Mouse (Mus musculus) common myeloid progenitor, adult 5-6 weeks (primary cell): ENCODE results near the gene Reln. TPM values are rescaled to one million over a fixed set of nuclear protein-coding genes. Genes with fewer than 3 reads are reported as not detected.

Experiments
- ATAC-seq: replicated peaks from 2 replicates; pipeline ENCODE4 v1.8.0; 2016; ENCODE audit warnings: low read depth, mild to moderate bottlenecking, moderate TSS enrichment, inconsistent platforms; ENCODE audit not compliant: poor library complexity, severe bottlenecking
- total RNA-seq: library from RNA; stranded (forward); fragments of 200-1000, 187-1606 nt; gene quantifications from 2 replicates; pipeline ENCODE4 v1.2.3, GENCODE M21; 2017

Reln gene
- total RNA-seq, 1 experiment from 2014 or later, result 0.69 TPM

DNA sequence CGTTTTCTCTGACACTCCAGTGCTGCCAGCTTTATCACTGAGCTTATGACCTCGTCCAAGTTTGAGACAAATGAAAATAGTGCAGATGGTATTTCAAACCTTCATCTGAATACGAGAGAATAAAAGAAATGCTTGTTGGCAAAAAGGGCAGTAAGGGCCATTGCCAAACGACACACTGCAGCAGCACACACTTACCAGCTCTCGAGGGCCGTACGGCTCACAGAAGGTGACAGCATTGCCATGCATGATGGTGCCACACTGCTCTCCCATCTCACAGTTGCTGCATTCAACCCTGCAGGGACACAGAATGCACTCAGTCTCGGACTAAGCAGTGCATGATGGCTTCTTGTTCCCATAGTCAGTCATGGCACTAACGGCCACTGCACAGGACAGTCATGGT is 210.1 kb downstream of the Reln start:
- ATAC-seq, result no peak

DNA sequence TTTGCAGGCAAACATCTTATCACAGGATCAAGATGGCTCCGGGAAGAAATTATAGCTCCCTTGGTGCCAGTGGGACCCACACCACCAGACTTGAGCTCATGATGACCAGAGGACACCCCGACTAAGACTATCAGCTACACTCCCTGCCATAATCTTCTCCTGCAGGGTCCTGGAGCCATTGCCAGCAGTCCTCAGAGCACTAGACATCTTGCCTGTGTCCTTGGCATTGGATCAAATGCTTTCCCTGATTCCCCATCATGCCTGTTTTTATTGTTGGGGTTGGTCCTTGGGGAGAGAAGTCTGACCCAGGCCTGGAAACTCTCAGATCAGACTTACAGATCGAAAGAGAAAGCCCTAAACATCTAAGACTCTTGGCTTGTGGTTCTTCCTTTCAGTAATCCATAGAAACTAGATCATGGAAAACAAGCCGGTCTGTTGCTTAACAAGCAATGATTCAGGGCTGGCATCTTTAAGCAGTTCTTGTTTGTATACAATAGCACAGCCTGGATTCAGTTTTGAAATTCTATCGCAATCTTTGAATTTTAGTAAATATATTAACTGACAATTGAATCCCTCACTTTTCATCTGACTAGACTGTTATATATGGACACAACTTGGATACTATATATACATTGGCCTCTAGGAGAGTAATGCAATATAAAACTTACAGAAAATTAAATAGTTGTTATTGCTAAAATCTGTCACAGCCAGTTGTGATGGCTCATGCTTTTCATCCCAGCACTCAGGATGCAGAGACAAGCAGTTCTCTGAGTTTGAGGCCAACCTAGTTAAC is 212.6 kb downstream of the Reln start:
- no peak for ATAC-seq

DNA sequence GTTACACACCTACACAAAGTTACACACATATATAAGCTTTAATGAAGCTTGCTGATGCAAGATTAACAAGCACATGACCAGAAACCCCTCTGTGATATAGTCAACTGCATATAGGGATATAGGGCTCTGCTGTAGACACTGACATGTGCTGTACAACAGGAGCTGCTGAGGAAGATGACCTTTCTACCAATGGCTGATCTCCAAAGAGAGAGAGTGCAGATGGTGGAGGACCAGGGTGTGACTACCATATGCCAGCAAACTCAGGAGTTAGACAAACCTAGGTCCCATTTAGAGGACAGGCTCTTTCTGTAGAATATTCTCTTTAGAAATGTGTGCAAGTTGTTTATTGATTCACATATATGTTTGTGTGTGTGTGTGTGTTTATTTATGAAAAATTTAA is 216.9 kb downstream of the Reln start:
- ATAC-seq, result no peak

DNA sequence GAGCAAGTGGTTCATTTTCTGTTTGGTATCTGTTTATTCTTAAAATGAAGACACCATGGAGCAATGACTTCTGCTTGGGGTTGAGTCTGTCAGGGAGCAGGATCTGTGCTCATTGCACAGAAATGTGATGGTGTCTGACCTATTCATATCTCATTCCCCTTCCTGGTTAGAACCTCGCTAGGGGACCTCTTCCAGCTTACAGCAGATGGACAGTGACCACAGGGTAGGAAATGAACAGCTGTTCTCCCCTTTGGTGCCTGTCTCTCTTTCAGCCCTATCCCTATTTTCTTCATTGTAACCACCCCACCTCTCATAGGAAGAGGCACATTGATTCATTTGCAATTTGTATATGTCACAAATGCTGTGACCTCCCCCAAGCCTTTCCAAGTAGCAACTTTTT is 225.2 kb downstream of the Reln start:
- ATAC-seq, result no peak

DNA sequence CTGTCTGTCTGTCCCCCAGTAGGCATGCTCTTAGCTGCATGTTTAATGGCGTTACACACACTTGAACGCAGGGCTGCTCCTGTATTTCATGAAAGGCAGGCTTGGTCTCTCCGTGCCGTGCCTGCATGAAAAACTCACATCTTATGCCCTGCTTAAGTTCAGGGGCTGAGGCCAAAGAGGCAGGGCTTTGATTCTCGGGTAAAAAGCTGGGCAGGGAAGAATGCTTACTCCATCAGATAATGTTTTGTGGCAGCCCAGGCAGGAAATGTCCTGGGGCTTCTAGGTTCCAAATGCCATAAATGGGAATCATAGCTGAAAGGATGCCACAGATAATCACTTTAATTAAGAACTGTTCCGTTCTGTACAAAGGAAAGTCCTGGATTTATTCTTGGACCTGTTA is 226.0 kb downstream of the Reln start:
- no peak for ATAC-seq

DNA sequence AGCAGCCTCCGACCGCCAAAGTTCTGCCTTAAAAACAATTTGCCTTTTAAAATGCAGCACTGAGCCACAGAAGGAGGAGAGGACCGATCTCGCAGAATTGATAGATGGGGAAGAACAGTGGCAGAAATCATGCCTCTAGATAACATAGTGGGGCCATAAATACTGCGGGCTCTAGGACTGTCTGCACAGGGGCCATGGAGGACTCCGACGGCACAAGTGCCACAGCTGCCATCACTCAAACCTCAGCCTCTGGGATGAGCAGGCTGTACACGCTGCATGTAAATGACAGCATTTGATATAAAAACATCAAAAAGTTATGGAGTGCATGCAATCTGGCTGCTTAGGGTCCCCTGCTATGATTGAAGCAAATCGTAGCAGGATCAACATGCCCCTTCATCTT is 227.6 kb downstream of the Reln start:
- no peak for ATAC-seq

DNA sequence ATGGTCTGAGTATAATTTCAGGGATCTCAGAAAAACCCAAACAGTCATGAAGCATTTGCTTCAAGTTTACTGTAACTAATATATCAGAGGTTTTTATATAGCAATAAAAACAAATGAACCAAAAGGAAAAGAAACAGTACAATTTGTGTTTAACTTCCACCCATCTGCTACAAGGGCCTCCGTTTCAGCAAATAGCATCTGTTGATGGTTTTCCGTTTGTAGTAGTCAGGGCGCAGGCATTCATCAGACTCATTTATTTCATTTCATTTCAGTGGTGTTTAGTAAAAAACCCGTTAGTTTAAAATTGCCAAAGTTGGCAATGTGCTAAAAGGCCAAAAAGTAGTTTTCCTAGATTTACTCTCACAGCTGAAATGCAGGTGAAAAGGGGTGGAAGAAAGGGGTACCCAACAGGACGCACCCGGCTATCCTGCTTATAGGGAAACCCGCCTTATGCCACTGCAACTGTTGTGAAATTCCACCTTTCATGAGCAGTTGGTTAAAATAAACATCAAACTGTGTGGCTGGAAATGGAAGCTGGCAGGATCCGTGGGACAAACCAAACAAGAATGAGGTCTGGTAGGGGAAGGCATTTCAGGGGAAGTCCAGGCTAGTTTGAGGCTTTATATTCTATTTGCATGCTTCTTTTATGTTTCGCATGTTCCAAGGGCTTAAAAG is 237.6 kb downstream of the Reln start:
- ATAC-seq, result no peak

DNA sequence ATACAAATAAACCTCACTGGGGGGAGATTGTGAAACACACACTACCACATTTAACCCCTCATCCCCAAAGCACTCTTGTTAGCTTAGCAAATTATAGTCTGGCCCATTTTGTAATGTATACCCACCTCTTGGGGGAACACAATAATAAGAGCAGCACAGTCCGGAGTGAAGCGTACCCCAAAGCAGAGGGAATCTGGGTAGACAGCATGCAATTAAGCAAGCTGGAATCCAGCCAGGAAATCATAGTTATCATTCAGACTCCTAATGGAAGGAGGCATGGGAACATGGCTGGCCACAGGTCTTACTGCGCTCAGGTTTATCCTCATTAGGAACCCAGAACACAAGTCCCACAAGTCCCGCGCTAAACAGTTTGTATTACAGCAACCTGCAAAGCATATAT is 249.5 kb downstream of the Reln start:
- ATAC-seq, result no peak

DNA sequence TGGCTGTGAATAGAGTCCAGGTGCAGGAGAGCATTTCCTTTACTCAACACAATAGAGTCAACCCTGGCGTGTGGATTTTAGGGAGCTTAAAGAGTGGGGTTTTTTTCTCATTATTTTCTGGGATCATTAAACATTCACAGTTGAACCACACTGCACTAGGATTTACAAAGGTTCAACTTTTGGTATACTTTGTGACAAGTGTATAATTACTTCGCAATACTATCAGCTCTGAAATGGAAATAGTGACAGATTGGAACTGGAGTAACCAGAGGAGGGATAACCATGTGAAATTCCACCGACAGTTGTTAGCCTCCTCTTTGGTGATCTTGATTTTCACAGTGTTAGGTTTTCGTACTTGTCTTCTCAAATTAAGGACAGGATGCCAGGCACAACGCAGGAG is 250.5 kb downstream of the Reln start:
- no peak for ATAC-seq

DNA sequence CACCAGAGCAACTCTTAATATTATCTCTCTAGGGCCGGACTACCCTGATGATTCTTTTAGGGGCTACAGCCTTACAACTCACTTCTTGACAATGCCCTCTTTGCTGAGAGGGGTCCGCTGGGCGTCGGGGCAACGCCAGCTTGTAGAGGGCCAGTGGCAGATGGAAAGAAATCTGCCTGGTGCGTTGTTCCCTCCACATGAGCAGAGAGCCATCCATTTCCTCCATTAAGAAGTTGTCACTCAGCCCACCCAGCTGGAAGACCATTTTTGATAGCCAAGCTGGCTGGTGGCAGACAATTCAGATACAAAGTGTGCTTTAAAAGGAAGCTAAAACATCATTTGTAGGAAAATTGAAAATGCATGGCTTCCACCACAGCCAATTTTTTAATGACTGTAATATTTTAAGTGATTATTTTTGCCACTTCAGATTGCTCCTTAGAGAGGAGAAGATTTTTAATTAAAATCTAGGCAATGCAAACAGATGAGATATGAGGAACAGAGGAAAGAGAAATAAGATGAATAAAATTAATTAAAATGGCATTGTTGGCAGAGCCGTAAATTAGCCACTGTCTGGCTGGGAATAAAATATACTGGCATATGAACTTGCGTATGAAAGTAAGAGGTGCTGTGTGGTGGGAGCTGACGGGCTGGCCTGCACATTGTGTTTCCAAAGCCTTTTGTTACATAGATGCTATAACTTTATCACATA is 251.2 kb downstream of the Reln start:
- no peak for ATAC-seq

DNA sequence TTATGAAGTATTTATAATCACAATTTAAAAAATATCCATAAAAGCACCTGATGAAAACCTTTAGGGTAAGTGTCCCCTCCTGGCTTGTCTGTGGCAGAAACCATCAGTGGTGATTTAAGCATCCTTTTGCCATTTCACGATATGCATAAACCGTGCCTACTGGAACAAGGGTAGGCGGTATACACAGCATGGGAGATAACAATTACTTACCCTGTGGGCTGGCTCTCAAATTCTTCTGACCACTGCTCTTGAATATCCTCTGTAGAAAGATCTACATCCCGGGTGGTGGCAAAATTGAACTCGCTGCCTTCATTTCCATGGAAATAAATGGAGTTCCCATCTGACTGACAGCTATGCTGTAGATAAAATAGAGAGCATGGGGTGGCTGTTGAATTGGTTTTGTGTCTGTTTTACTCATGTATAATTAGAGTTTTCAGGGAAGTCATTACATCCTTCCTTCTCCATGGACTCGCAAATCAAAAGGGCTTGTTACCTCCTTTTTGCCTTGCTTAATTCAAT is 264.0 kb downstream of the Reln start:
- no peak for ATAC-seq

DNA sequence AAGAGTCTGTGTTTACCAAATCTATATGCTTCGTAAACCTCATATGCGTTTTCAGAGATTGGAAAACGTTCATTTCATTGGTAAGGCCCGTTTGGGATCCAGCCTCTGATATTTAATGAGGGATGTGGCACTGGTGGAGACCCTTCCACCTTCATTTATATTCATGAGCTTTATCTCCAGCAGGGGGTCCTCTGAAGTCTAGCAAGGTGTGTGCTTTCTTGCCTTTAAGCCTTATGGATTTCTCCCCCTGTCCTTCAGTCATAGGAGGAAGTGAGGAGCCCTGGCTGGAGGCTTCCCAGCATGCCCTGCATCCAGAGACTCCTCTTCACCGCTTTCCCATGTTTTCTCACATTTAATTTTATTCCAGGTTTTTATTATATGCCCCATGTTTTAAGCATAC is 269.5 kb downstream of the Reln start:
- no peak for ATAC-seq

DNA sequence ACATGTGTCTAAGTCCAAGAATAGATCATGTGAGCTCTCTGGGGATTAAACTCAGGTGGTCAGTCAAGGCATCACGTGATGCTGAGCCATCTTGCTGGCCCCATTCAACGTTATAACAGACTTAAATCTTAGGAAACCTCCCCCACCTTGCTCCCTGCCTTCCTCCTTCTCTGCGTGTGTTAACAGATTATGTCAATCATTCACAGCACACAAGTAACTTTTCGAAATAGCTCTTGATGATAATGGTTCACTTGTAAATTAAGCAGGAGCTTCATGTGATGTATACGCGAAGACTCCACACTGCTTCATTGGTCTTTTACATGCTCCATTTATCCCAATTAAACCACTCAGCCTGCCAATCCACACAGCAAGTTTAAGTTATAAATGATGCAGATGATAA is 271.9 kb downstream of the Reln start:
- no peak for ATAC-seq

DNA sequence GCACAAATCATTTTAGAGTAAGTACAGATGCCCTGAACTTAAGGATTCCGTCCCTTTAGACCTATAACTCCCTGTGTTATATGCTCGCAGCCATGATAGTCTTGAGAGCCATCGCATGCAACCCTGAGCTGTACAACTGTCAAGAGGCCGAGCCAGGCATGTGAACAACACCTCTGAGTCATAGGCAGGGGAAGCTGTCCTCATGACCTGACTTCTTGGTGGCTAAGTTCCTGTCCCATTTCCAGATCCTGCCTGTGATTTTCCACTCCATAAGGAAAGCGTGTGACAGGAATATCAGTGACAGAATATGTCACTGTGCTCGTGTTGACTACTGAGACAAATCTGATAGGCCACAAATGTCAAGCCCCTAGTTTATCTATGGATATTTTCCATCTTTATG is 285.3 kb downstream of the Reln start:
- ATAC-seq, result no peak

DNA sequence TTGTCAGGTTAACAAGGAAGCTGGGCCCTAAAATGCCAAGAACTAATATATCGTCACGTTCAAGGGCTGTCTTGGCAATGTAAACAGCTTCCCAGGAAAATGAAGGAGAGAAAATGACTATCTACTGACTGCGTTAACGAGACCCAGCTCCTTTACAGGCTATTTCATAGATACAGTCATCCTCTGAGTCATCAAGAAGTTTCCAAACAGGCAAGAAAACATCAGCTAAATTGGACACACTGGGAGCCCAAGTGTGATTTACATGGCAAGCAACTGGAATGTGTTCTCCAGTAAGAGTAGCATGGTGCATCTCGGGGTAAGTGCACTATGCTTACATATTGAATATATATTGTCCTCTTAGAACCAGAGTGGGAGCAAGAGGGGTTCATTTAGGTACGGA is 302.7 kb downstream of the Reln start:
- no peak for ATAC-seq

DNA sequence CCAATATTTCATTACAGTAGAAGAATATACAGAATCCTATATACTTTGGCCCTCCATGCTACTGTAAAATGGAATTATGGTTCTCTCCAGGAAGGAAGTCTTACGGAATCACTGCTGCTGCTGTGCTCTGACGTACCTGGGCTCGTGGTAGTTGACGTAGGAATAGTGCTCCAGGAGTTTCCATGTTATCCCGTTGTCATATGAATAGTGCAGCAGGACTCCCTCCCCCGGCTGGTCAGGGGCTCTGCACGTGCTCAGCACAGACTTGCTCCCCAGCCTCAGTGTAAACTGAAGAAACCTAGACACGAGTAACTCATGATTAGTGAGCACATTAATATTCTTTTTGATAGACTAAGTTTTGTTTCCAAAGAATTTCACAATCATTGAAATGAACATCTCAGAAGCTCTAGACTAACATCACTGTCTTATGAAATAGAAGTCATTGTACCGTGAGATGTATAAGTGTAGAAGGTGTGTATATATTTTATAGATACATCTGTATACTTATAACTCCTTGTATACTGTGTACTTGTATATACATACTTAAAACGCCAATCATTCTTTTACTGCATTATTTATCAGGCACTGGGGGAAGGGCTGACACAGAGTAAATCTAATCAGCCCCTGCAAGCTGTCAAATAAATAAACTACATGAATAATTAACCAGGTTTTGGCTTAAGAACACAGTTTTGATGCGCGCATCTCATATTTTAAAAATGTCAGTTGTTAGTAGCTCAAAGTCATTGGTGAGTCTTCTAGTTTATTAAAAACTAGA is 304.9 kb downstream of the Reln start:
- no peak for ATAC-seq

DNA sequence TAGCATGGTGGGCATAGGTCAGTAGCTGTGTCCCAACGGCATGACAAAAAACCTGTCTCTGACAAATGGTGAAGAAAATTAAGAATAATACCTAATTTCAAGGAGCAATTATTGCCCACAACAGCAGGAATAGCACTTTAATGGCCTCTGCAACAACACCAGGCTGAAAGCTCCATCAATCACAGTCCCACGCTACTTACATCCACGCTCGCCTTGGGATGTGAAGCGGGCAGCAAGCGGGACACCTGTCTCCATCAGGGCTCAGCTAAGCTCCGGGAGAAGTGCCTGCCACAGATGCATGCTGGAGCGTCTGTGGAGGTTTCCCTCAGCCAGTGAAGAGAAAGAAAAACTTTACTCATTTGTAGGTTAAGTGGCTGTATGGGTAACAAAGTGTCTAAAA is 309.3 kb downstream of the Reln start:
- no peak for ATAC-seq

DNA sequence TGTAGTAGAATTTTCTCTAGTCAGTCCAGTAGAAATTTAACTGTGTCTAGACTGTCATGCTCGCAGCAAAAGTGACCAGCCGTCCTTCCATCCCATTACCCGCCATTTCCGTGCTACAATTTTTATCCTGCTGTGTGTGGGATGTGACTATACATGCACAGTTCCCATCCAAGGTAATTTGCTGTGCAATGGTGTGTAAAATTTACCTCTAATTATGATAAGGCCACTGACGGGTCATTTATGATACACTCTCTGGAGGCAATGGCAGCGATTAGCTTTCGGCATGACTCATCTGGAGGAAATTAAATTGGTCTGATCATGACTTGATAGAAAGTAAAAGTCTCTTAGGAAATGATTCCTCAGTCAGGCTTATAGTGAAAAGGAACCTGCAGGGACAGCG is 311.5 kb downstream of the Reln start:
- ATAC-seq, result no peak

DNA sequence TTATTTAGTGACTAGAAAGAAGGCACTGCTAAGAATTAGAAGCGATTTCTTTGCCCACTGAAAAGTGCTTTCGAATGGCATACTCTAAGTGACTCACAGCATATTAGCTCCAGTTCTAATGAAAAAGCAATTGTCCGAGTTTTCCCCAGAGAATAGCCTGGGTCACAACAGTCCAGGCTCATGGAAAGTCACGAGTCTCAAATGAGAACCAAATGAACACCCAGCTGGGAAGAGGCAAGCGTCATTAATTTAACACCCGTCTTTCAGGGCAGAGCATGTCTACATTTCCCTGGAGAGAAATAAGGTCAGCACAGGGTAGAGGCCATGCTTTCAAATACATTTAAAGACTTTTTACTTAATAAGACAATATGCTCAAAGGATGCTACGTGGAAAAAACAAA is 312.8 kb downstream of the Reln start:
- ATAC-seq, result no peak

DNA sequence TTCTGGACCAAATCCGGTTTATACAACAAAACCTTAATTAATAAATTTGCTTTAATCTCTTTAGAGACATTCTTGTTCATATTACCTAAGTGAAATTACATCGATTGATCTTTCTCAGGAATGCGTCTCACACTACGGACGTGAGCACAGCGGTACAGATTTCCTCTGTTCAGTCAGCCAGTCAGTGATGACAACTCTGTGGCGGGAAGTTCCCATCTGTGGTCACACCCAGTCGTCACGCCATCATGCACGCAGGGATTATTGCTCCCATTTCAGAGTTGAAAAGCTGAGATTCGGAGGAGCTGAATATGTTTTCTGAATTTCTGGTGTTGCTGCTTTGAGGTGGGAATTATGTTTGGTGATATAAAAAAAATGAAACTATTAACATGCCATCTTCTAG is 316.1 kb downstream of the Reln start:
- no peak for ATAC-seq
